Mouse (Mus musculus): ENCODE data around the gene Tert. TPM values are rescaled to one million over a fixed set of nuclear protein-coding genes. Genes with fewer than 3 reads are reported as not detected.

The Tert gene
- 0.08 and 0.23 TPM in 2 replicates for polyA plus RNA-seq (2012; ENCODE audit: low replicate concordance)

DNA sequence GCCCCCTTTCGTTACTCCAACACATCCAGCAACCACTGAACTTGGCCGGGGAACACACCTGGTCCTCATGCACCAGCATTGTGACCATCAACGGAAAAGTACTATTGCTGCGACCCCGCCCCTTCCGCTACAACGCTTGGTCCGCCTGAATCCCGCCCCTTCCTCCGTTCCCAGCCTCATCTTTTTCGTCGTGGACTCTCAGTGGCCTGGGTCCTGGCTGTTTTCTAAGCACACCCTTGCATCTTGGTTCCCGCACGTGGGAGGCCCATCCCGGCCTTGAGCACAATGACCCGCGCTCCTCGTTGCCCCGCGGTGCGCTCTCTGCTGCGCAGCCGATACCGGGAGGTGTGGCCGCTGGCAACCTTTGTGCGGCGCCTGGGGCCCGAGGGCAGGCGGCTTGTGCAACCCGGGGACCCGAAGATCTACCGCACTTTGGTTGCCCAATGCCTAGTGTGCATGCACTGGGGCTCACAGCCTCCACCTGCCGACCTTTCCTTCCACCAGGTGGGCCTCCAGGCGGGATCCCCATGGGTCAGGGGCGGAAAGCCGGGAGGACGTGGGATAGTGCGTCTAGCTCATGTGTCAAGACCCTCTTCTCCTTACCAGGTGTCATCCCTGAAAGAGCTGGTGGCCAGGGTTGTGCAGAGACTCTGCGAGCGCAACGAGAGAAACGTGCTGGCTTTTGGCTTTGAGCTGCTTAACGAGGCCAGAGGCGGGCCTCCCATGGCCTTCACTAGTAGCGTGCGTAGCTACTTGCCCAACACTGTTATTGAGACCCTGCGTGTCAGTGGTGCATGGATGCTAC is at the start of gene Tert:
Gene Tert, plus strand, starts transcription at position 167 of the 805 bp plus-strand sequence.

DNA sequence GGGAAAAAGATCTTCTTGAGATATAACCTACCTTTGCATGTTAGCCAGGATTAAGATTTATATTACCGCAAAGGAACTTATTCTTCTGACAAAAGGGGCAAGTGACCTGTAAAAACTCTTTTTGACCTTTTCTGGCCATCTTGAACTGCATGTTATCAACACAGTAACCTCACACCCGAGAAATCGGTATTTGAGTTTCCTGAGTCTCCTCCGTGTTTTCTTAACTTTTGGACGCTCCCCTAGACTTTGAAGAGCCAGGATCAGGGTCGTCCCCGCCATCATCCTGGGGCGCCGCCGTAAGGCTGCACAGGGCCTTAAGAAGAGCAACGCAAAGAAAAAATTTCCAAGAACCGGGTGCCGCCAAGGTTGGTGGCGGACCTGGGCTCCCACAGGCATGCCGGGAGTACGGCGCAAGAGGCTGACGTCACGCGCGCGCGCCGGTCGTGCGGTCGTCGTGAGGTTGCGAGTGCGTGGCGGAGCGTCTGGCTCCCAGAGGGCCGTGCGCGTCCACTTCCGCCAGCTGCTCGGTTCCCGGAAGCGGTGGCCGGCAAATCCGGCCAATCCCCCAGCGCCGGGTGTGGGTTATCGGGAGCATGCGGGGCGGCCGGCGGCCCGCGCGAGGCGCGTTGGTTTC is 23.1 kb upstream of the Tert start, which contains the start of gene Clptm1l:
Gene Clptm1l, plus strand, starts transcription at position 485 of the 634 bp plus-strand sequence.

DNA sequence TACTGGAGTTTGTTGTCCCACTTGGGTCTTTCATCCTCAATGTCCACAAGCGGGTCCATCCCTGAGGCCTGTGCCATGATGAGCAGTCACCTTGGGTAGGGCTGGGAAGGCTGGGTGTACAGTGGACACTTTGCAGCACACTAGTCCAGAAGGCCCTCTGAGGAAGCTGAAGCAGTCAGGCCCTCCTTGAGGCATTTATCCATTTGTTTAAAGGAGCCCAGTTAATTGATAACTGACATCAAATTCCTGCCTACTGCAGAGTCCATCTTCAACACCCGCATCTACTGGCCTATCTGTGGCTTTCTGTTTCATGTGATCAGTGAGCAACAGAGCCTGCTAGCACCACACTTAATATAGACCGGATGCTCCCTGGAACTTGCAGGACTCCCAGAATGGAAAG is 51.1 kb downstream of the Tert start, which contains the start of gene Slc6a18:
Gene Slc6a18, minus strand, starts transcription at position 171 of the 400 bp plus-strand sequence.

Other genes starting within 250 kb of the Tert start
- 41.9 and 65.7 TPM in 2 replicates for gene Lpcat1, start 159.7 kb upstream of the Tert start, polyA plus RNA-seq (2012; ENCODE audit: low replicate concordance)
- gene Slc6a3, start 90.2 kb upstream of the Tert start, polyA plus RNA-seq (2012; ENCODE audit: low replicate concordance) = 0.07 and 0.33 TPM in 2 replicates
- gene Clptm1l, start 22.9 kb upstream of the Tert start, polyA plus RNA-seq (2012; ENCODE audit: low replicate concordance) = 12.7 and 63.2 TPM in 2 replicates
- gene Slc6a18, start 51.1 kb downstream of the Tert start, polyA plus RNA-seq (2012; ENCODE audit: low replicate concordance) = not detected in 2 replicates
- gene Slc6a19, start 78.0 kb downstream of the Tert start, polyA plus RNA-seq (2012; ENCODE audit: low replicate concordance) = not detected in 2 replicates
- 8.4 and 15.5 TPM in 2 replicates for gene Slc12a7, start 106.2 kb downstream of the Tert start, polyA plus RNA-seq (2012; ENCODE audit: low replicate concordance)
- gene Nkd2, start 220.7 kb downstream of the Tert start, polyA plus RNA-seq (2012; ENCODE audit: low replicate concordance) = 0.18 TPM in 1 of 2 replicates, not detected in the other

Data from leukemia stem cell, adult 10-12 weeks (primary cell).